25 mouse cellular contexts compared by ENCODE assay signal in genomic region chr2:51250798-51251197, GRCm38 (mm10).
DNase-seq lines count a peak whose midpoint lies in the region; ATAC-seq and TF ChIP-seq lines count a peak whose summit lies in the region.
"Had no signal": no experiment of that assay in that cellular context is flagged by ENCODE, and none has a peak within 500 bp of the region (broad histone marks: within the 10 kb centered on the region; RNA-seq: fewer than 3 reads in every experiment).

No protein-coding gene starts in this region.

- TF ChIP-seq EP300 in liver, postnatal 0 days (IDR thresholded peaks at IDR 0.05; ENCODE audit: low read depth), result no peak

- ATAC-seq in lung, embryonic 14.5 days (ENCODE audit: insufficient read depth), result peak; percentile 79; the same call in 1 of the 2 replicates
- no peak for ATAC-seq in liver, postnatal 0 days
- ATAC-seq: activated CD4-positive, CD25-positive, alpha-beta regulatory T cell, adult 4 months; CD4-positive, CD25-positive, alpha-beta regulatory T cell, adult 4 months; forebrain, embryonic 15.5 days; intestine, embryonic 16.5 days had no signal

- H3K9ac ChIP-seq in lung, embryonic 14.5 days, result no peak overlapping the region
- H3K9ac ChIP-seq in liver, postnatal 0 days (replicated peaks), result no peak overlapping the region
- H3K9ac ChIP-seq: forebrain, embryonic 15.5 days; heart, embryonic 15.5 days; limb, embryonic 12.5 days; liver, embryonic 13.5 days had no signal

- H3K27ac ChIP-seq in lung, embryonic 14.5 days (ENCODE audit: low read depth), result no peak overlapping the region
- H3K27ac ChIP-seq in liver, postnatal 0 days (ENCODE audit: low read depth), result no peak overlapping the region
- H3K27ac ChIP-seq: forebrain, embryonic 15.5 days; heart, adult 2 months; heart, embryonic 15.5 days; left cerebral cortex, adult 2 months; limb, embryonic 12.5 days; liver, embryonic 13.5 days had no signal

- H3K27me3 ChIP-seq in lung, embryonic 14.5 days (ENCODE audit: insufficient read depth, low read length), result no peaks in the 10 kb centered on the region
- no peaks in the 10 kb centered on the region for H3K27me3 ChIP-seq in liver, postnatal 0 days (ENCODE audit: insufficient read depth, low read length)
- H3K27me3 ChIP-seq: forebrain, embryonic 15.5 days; heart, embryonic 15.5 days; limb, embryonic 12.5 days; liver, embryonic 13.5 days had no signal

- no peak overlapping the region for H3K4me3 ChIP-seq in lung, embryonic 14.5 days (ENCODE audit: low read depth, low read length)
- H3K4me3 ChIP-seq in liver, postnatal 0 days (ENCODE audit: low read depth, low read length), result no peak overlapping the region
- H3K4me3 ChIP-seq: erythroblast, embryonic 14.5 days; forebrain, embryonic 15.5 days; heart, adult 2 months; heart, embryonic 15.5 days; left cerebral cortex, adult 2 months; limb, embryonic 12.5 days; liver, embryonic 13.5 days had no signal

- no peaks in the 10 kb centered on the region for H3K4me1 ChIP-seq in lung, embryonic 14.5 days (ENCODE audit: insufficient read depth)
- no peaks in the 10 kb centered on the region for H3K4me1 ChIP-seq in liver, postnatal 0 days (ENCODE audit: insufficient read depth)
- H3K4me1 ChIP-seq: forebrain, embryonic 15.5 days; liver, embryonic 13.5 days had no signal

- peak; percentile 27 for DNase-seq in embryo, embryonic 11 days
- DNase-seq in embryo, embryonic 9.5 days (ENCODE audit: extremely low spot score), result no peak
- DNase-seq in lung, embryonic 14.5 days, result peak; percentile 80
- no peak for DNase-seq in lung, postnatal 10 days
- peak; percentile 35 for DNase-seq in retina, postnatal 1 day
- no peak for DNase-seq in retina, embryonic 14.5 days (ENCODE audit: low spot score)
- DNase-seq in liver, postnatal 0 days, result no peak
- DNase-seq: adrenal gland, postnatal 10 days; cerebellum, postnatal 25 days; gastrocnemius, postnatal 14 days; heart, adult 2 months; heart, postnatal 4 days; kidney, postnatal 4 days; layer of hippocampus, adult 9-11 months; liver, embryonic 13.5 days; thymus, postnatal 14 days had no signal

- H3K9me3 ChIP-seq in lung, embryonic 14.5 days (ENCODE audit: low read depth, low read length), result no peaks in the 10 kb centered on the region
- H3K9me3 ChIP-seq in liver, postnatal 0 days (ENCODE audit: low read length), result no peaks in the 10 kb centered on the region
- H3K9me3 ChIP-seq: forebrain, embryonic 15.5 days; heart, embryonic 15.5 days; limb, embryonic 12.5 days; liver, embryonic 13.5 days had no signal

- H3K36me3 ChIP-seq in lung, embryonic 14.5 days (ENCODE audit: insufficient read depth), result no peaks in the 10 kb centered on the region
- H3K36me3 ChIP-seq in liver, postnatal 0 days (replicated peaks; ENCODE audit: insufficient read depth, low read length), result no peaks in the 10 kb centered on the region
- H3K36me3 ChIP-seq: forebrain, embryonic 15.5 days; G1E; heart, embryonic 15.5 days; limb, embryonic 12.5 days; liver, embryonic 13.5 days had no signal

- H3K4me2 ChIP-seq in lung, embryonic 14.5 days, result no peak overlapping the region
- H3K4me2 ChIP-seq in liver, postnatal 0 days (ENCODE audit: low read depth, low read length), result no peak overlapping the region
- H3K4me2 ChIP-seq: forebrain, embryonic 15.5 days; heart, embryonic 15.5 days; limb, embryonic 12.5 days; liver, embryonic 13.5 days had no signal

- WGBS in lung, embryonic 14.5 days, result 47% methylated on average over 6 of the region's 6 CpGs
- 84% methylated on average over 6 of the region's 6 CpGs for WGBS in liver, postnatal 0 days (ENCODE audit: insufficient replicate concordance)

- TF ChIP-seq CTCF in lung, embryonic 14.5 days (IDR thresholded peaks at IDR 0.05; ENCODE audit: low read depth), result no peak
- no peak for TF ChIP-seq CTCF in liver, postnatal 0 days (IDR thresholded peaks at IDR 0.05; ENCODE audit: low read depth)

Comparison
In these comparisons a context has a peak if more than half of its experiments do, and no peak if none do; other contexts are left out.
1. DNase-seq: peak in embryo, embryonic 11 days (single experiment), lung, embryonic 14.5 days (single experiment) and retina, postnatal 1 day (single experiment); none in embryo, embryonic 9.5 days (single experiment), lung, postnatal 10 days (single experiment), retina, embryonic 14.5 days (single experiment) and liver, postnatal 0 days (single experiment).